Mouse (Mus musculus) stomach, postnatal 0 days (tissue): ENCODE data around the gene Ttc30a1. TPM values are rescaled to one million over a fixed set of nuclear protein-coding genes. Genes with fewer than 3 reads are reported as not detected.
"Not testable (repeated sequence)": the region's sequence is repeated elsewhere in the genome, so short reads cannot be mapped to it uniquely, and the experiment has no call there.

Source experiments
- ATAC-seq: fragments of 200-750 bp; cut with Nextera tagmentation; 2 replicates; pipeline ENCODE4 v1.8.0; 2017; ENCODE audit not compliant: low FRiP score, low TSS enrichment
- DNase-seq: peaks from one replicate; pipeline ENCODE4 v3.0.0-alpha.2; 2016; ENCODE audit warnings: low spot score
- H3K27ac ChIP-seq: fragments of 300-500 bp; sonication (generic); replicated peaks from 2 replicates; pipeline ENCODE4 v1.5.1; 2014; ENCODE audit warnings: mild to moderate bottlenecking, control low read depth
- H3K27me3 ChIP-seq: fragments of 300-500 bp; sonication (generic); 2 replicates; pipeline ENCODE4 v1.6.1; 2014; ENCODE audit warnings: low read length; ENCODE audit not compliant: control insufficient read depth, insufficient read depth
- H3K36me3 ChIP-seq: fragments of 300-500 bp; sonication (generic); 2 replicates; pipeline ENCODE4 v1.6.1; 2014; ENCODE audit warnings: low read length, mixed read lengths; ENCODE audit not compliant: control insufficient read depth, insufficient read depth
- H3K4me1 ChIP-seq: fragments of 300-500 bp; sonication (generic); replicated peaks from 2 replicates; pipeline ENCODE4 v1.6.1; 2014; ENCODE audit warnings: antibody characterized with exemption; ENCODE audit not compliant: control insufficient read depth, insufficient read depth
- H3K4me2 ChIP-seq: fragments of 300-500 bp; sonication (generic); replicated peaks from 2 replicates; pipeline ENCODE4 v1.6.1; 2014; ENCODE audit warnings: low read depth, mild to moderate bottlenecking, control low read depth, moderate library complexity
- H3K4me3 ChIP-seq: fragments of 300-500 bp; sonication (generic); 2 replicates; pipeline ENCODE4 v1.5.1; 2014; ENCODE audit warnings: low read depth, low read length, control low read depth
- H3K9ac ChIP-seq: fragments of 300-500 bp; sonication (generic); 2 replicates; pipeline ENCODE4 v1.6.1; 2014; ENCODE audit warnings: mild to moderate bottlenecking, low read length, control low read depth, mixed read lengths
- H3K9me3 ChIP-seq: fragments of 300-500 bp; sonication (generic); 2 replicates; pipeline ENCODE4 v1.6.1; 2016; ENCODE audit warnings: low read length; ENCODE audit not compliant: control insufficient read depth
- CTCF ChIP-seq: IDR thresholded peaks from 2 replicates; pipeline ENCODE4 v1.5.1; 2016; ENCODE audit warnings: antibody characterized with exemption, low read depth, mild to moderate bottlenecking, moderate library complexity
- EP300 ChIP-seq: optimal IDR thresholded peaks from 2 replicates; pipeline ENCODE3; 2016; ENCODE audit warnings: antibody characterized with exemption
- WGBS: fragments of 180-500 bp; shearing (Covaris S2); extraction: QIAGEN DNeasy Blood & Tissue Kit; methylation state at CpG from one replicate; pipeline ENCODE4 v1.1.7; 2014; 5-methylcytosine and 5-hydroxymethylcytosine counted together
- polyA plus RNA-seq: library from polyadenylated mRNA; unstranded; fragments of >200 nt; fragmentation: Nextera tagmentation; extraction: Ambion mirVana; gene quantifications from 2 replicates; pipeline ENCODE4 v1.2.1, GENCODE M21; 2015

The Ttc30a1 gene
- polyA plus RNA-seq, 1 experiment from 2014 or later: 3.3 TPM

DNA sequence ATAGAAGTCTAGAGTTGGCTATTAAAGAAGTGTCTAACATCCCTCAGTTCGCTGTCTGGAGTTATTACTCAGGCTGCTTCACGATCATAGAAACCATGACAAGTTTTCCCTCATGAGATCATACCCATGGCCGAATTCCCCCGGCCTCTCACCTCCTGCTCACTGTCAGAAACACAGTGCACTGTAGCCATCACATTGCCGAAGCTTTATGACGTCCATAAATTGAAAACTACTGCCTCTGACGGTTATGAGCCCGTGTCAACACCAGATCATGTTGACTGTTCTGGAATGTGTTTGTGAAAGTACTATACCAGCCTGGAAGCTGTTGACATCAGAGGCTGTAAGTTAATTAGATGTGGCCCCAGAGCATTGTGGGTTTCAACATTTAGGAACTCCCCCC is 31.1 kb downstream of the Ttc30a1 start:
- TF ChIP-seq EP300 (no peak), CTCF (no peak)
- H3K36me3 ChIP-seq: no peaks in the 10 kb centered on the region
- no peaks in the 10 kb centered on the region for H3K27me3 ChIP-seq
- ATAC-seq (no peak), DNase-seq (no peak)
- H3K4me1 ChIP-seq: no peaks in the 10 kb centered on the region
- no peak overlapping the region for H3K27ac ChIP-seq
- WGBS: 85% methylated on average over 8 of the region's 8 CpGs
- no peak overlapping the region for H3K4me2 ChIP-seq
- H3K4me3 ChIP-seq: no peak overlapping the region
- H3K9me3 ChIP-seq: no peaks in the 10 kb centered on the region
- H3K9ac ChIP-seq: no peak overlapping the region

DNA sequence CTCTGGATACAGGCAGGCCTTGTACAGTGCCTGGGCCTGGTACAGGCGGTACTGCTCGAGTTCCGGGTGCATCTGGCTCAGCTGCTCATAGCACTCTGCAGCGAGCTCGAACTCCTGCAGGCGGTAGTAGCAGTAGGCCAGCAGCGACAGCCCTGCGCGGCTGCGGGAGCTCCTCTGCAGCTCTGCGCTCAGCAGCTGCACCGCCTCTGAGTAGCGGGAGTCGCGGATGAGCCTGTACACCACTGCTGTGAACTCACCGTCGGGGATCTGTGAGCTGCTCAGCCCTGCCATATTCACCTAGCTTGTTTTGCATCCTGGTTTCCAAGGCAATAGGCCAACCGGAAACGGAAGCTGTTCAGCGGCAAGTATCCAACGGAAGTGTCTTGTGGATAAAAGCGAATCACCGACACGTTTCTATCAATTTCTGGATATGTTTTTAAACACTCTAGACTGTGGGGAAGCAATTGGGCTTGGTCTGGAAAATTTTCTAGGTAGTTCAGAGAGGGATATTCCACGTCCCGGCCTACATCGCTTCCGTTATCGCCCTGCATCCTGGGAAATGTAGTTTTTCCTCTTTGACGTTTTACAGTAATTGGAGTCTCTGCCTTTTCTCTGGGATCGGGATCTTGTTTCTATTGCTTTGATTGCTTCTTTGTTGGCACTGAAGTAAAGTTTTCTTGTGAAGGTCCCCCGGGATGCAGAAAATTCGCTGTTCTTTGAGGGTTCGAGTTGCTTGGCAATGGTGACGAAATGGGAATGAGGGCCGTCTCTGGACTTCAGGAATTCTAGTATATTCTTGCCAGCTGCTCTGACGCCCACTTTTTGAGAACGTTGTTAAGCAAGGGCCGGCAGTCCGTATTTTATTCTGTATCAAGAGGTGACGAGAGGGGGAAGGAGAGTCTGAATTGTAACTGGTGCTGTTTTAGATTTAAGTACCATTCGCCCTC is 43.4 kb downstream of the Ttc30a1 start, which contains the start of gene Ttc30b:
Gene Ttc30b (minus strand): TSS at position 469 of the 947 bp plus-strand sequence.
- ATAC-seq: peak; percentile 87
- 4% methylated on average over 34 of the region's 42 CpGs for WGBS
- H3K27ac ChIP-seq: peak within 1 kb of the TSS; percentile 79

DNA sequence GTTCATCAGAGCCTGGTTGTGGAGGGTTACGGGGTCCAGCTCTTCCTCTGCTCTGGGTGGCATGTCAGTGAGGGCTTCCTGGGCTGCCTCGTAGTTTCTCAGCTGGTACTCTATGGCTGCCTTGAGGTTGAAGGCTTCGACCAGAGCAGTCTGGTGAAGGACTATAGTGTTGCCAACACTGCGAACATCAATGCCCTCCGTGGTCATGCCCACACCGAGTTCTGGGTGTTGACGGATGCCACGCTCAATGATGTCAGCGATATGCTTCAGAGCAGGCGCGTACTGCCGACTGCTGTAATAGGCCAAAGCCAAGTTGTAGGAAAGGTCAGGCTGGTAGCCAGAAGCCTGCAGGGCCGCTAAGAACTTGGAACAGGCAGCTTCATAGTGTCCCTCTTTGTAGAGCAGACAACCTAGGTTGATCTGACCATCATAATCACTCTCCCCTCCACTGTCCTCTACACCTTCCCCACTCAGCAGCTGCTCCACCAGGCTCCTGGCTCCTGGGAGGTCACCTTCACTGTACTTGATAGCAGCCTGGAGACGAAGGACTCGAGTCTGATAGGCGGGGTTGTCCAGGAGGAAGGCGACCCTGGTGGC is 44.1 kb downstream of the Ttc30a1 start:
- H3K27me3 ChIP-seq, ATAC-seq, DNase-seq, H3K9me3 ChIP-seq, H3K4me1 ChIP-seq, H3K36me3 ChIP-seq: not testable (repeated sequence)
- 74% methylated on average over 13 of the region's 17 CpGs for WGBS
- 0 out of 2 replicates have a peak overlapping the region, but pooled peaks have one; percentile 45 for H3K27ac ChIP-seq
- H3K9ac ChIP-seq: peak overlapping the region; percentile 56; the same call in 1 of the 2 replicates
- H3K4me3 ChIP-seq: peak overlapping the region; percentile 54
- H3K4me2 ChIP-seq: peak overlapping the region; percentile 62

More for the DNA sequence above, 43.4 kb downstream of the Ttc30a1 start, which contains the start of gene Ttc30b:
- Histone ChIP-seq H3K9me3 (no peaks in the 10 kb centered on the region), H3K4me1 (no peaks in the 10 kb centered on the region), H3K36me3 (no peaks in the 10 kb centered on the region), H3K27me3 (no peaks in the 10 kb centered on the region), H3K4me2 (peak within 1 kb of the TSS; percentile 62), H3K9ac (peak within 1 kb of the TSS; percentile 56), H3K4me3 (peak within 1 kb of the TSS; percentile 54)
- peak; percentile 85 for DNase-seq
- TF ChIP-seq EP300: no peak
- no peak for TF ChIP-seq CTCF

DNA sequence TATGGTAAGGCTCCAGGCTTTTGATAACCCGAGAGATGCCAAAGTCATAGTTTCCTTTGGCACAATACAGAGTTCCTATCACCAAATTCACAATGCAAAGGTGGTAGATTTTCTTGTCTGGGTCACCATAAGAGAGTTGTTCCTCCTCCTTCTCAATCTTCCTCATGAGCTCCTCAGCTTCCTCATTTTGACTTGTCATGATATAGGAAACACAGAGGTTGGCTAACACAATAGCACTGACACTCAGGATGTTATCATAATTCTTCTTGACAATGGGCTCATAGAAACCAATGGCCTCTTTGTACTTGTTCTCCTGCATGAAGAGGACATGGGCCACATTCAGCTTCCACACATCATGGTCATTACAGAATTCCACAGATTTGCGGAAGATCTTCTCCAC is 45.1 kb downstream of the Ttc30a1 start:
- H3K4me2 ChIP-seq, H3K4me3 ChIP-seq, DNase-seq, H3K27me3 ChIP-seq, H3K9ac ChIP-seq, H3K27ac ChIP-seq, H3K4me1 ChIP-seq, ATAC-seq, H3K9me3 ChIP-seq, H3K36me3 ChIP-seq: not testable (repeated sequence)
- 91% methylated on average over 2 of the region's 2 CpGs for WGBS

DNA sequence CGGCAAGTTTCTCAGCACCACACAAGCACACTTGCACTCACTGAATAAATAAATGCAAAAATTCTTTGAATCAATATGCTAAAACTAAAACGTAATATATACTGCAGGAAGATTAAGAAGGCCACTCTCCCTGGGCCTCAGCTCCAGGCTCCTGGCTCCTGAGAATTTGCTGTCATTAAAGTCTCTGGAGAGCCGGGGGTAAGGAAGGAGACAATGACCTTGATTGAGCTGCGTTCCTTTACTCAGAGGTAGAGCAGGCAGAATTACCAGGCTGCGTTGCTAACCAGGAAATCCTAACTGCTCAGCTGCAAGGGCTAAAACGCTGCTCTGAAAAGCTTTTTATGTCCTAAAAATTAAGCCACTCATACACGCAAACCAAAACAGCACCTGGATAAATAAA is 48.2 kb downstream of the Ttc30a1 start:
- Histone ChIP-seq H3K4me1 (no peaks in the 10 kb centered on the region), H3K4me3 (no peak overlapping the region), H3K4me2 (no peak overlapping the region), H3K9me3 (no peaks in the 10 kb centered on the region), H3K36me3 (no peaks in the 10 kb centered on the region; the same call in 1 of the 2 replicates), H3K9ac (no peak overlapping the region; the same call in 1 of the 2 replicates), H3K27ac (peak overlapping the region; percentile 61), H3K27me3 (no peaks in the 10 kb centered on the region)
- ATAC-seq (no peak), DNase-seq (peak; percentile 21)
- WGBS: 23% methylated on average over 7 of the region's 7 CpGs
- TF ChIP-seq CTCF (no peak), EP300 (no peak)

DNA sequence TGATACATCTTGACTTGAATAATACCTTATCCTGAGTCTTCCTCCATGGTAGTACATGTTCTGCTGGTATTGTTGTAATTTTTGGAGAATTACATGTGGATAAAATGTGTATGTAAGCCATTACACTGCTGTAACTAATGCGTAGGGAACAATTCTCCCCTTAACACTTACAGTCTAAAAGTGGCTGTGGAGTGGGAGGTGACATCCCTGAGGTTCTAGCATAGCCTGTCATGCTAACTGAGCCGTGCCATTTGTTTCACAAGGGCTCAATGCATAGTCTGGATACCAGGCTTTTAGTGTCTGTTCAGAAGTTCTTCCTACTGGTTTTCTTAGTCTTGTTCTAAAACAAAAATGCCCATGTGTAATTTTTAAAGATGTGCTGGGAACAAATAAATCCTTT is 50.8 kb downstream of the Ttc30a1 start:
- 91% methylated on average over 2 of the region's 2 CpGs for WGBS
- no peaks in the 10 kb centered on the region for H3K4me1 ChIP-seq
- no peak overlapping the region for H3K4me2 ChIP-seq
- H3K4me3 ChIP-seq: no peak overlapping the region
- DNase-seq (no peak), ATAC-seq (no peak)
- H3K27me3 ChIP-seq: no peaks in the 10 kb centered on the region
- H3K36me3 ChIP-seq: no peaks in the 10 kb centered on the region; the same call in none of the 2 replicates
- H3K27ac ChIP-seq: no peak overlapping the region
- H3K9ac ChIP-seq: no peak overlapping the region
- no peak for TF ChIP-seq EP300
- no peak for TF ChIP-seq CTCF
- H3K9me3 ChIP-seq: no peaks in the 10 kb centered on the region
